Mouse (Mus musculus): Measurements from ENCODE around the gene Dtx2. TPM values are rescaled to one million over a fixed set of nuclear protein-coding genes. Genes with fewer than 3 reads are reported as not detected.
"Not testable (repeated sequence)": the region's sequence is repeated elsewhere in the genome, so short reads cannot be mapped to it uniquely, and the experiment has no call there.

Gene Dtx2
- polyA plus RNA-seq, 1 experiment from 2014 or later: 21.8 TPM

GRCm38 (mm10) chr5:136040210-136040609 is 45.6 kb downstream of the Dtx2 start:
- DNase-seq (ENCODE audit: low spot score): peak; percentile 50
- no peaks in the 10 kb centered on the region for H3K4me1 ChIP-seq (replicated peaks; ENCODE audit: insufficient read depth, low read length)
- no peaks in the 10 kb centered on the region for H3K27me3 ChIP-seq (ENCODE audit: insufficient read depth, low read length)
- no peak for TF ChIP-seq CTCF (IDR thresholded peaks at IDR 0.05; ENCODE audit: low read depth)
- WGBS: 47% methylated on average over 5 of the region's 5 CpGs
- ATAC-seq (replicated peaks; ENCODE audit: low FRiP score, low read depth): no peak
- no peak overlapping the region for H3K27ac ChIP-seq
- H3K36me3 ChIP-seq (ENCODE audit: insufficient read depth, low read length): no peaks in the 10 kb centered on the region
- H3K9ac ChIP-seq (ENCODE audit: low read depth, low read length): no peak overlapping the region
- no peaks in the 10 kb centered on the region for H3K9me3 ChIP-seq (replicated peaks; ENCODE audit: low read length)
- H3K4me3 ChIP-seq (replicated peaks; ENCODE audit: low read depth, low read length): no peak overlapping the region
- 0 out of 2 replicates have a peak overlapping the region, but pooled peaks have one; percentile 29 for H3K4me2 ChIP-seq (ENCODE audit: low read length)

- Histone ChIP-seq H3K9me3 (replicated peaks; ENCODE audit: low read length) (no peaks in the 10 kb centered on the region), H3K4me3 (replicated peaks; ENCODE audit: low read depth, low read length) (no peak overlapping the region), H3K27me3 (ENCODE audit: insufficient read depth, low read length) (no peaks in the 10 kb centered on the region), H3K4me2 (ENCODE audit: low read length) (no peak overlapping the region), H3K36me3 (ENCODE audit: insufficient read depth, low read length) (no peaks in the 10 kb centered on the region), H3K27ac (no peak overlapping the region), H3K9ac (ENCODE audit: low read depth, low read length) (no peak overlapping the region), H3K4me1 (replicated peaks; ENCODE audit: insufficient read depth, low read length) (no peaks in the 10 kb centered on the region)
- WGBS: 50% methylated on average over 2 of the region's 2 CpGs
- TF ChIP-seq CTCF (IDR thresholded peaks at IDR 0.05; ENCODE audit: low read depth): no peak
- DNase-seq (ENCODE audit: low spot score) (no peak), ATAC-seq (replicated peaks; ENCODE audit: low FRiP score, low read depth) (no peak)
Measured at GRCm38 (mm10) chr5:136041260-136041659, 46.7 kb downstream of the Dtx2 start.

GRCm38 (mm10) chr5:136041666-136042065 is 47.1 kb downstream of the Dtx2 start:
- Histone ChIP-seq H3K36me3 (ENCODE audit: insufficient read depth, low read length) (no peaks in the 10 kb centered on the region), H3K4me1 (replicated peaks; ENCODE audit: insufficient read depth, low read length) (0 out of 2 replicates have a peak, but pooled peaks cover 2% of the 10 kb centered on the region), H3K9ac (ENCODE audit: low read depth, low read length) (no peak overlapping the region), H3K4me3 (replicated peaks; ENCODE audit: low read depth, low read length) (no peak overlapping the region), H3K4me2 (ENCODE audit: low read length) (no peak overlapping the region), H3K27me3 (ENCODE audit: insufficient read depth, low read length) (no peaks in the 10 kb centered on the region), H3K27ac (no peak overlapping the region), H3K9me3 (replicated peaks; ENCODE audit: low read length) (no peaks in the 10 kb centered on the region)
- ATAC-seq (replicated peaks; ENCODE audit: low FRiP score, low read depth) (no peak), DNase-seq (ENCODE audit: low spot score) (no peak)
- TF ChIP-seq CTCF (IDR thresholded peaks at IDR 0.05; ENCODE audit: low read depth): no peak
- WGBS: 95% methylated on average over 8 of the region's 8 CpGs

- 70% methylated on average over 13 of the region's 13 CpGs for WGBS
- no peak overlapping the region for H3K27ac ChIP-seq
- 0 out of 2 replicates have a peak, but pooled peaks cover 5% of the 10 kb centered on the region for H3K4me1 ChIP-seq (replicated peaks; ENCODE audit: insufficient read depth, low read length)
- DNase-seq (ENCODE audit: low spot score) (no peak), ATAC-seq (replicated peaks; ENCODE audit: low FRiP score, low read depth) (no peak)
- H3K36me3 ChIP-seq (ENCODE audit: insufficient read depth, low read length): no peaks in the 10 kb centered on the region
- no peak overlapping the region for H3K4me2 ChIP-seq (ENCODE audit: low read length)
- peak; percentile 47 for TF ChIP-seq CTCF (IDR thresholded peaks at IDR 0.05; ENCODE audit: low read depth)
- no peaks in the 10 kb centered on the region for H3K27me3 ChIP-seq (ENCODE audit: insufficient read depth, low read length)
- no peak overlapping the region for H3K9ac ChIP-seq (ENCODE audit: low read depth, low read length)
- H3K4me3 ChIP-seq (replicated peaks; ENCODE audit: low read depth, low read length): no peak overlapping the region
- no peaks in the 10 kb centered on the region for H3K9me3 ChIP-seq (replicated peaks; ENCODE audit: low read length)
Measured at GRCm38 (mm10) chr5:136044865-136045264, 50.3 kb downstream of the Dtx2 start.

GRCm38 (mm10) chr5:136045408-136045807 is 50.8 kb downstream of the Dtx2 start:
- H3K27ac ChIP-seq: no peak overlapping the region

GRCm38 (mm10) chr5:136045987-136046386 is 51.4 kb downstream of the Dtx2 start:
- Histone ChIP-seq H3K27me3 (ENCODE audit: insufficient read depth, low read length) (no peaks in the 10 kb centered on the region), H3K4me2 (ENCODE audit: low read length) (no peak overlapping the region), H3K9me3 (replicated peaks; ENCODE audit: low read length) (no peaks in the 10 kb centered on the region), H3K9ac (ENCODE audit: low read depth, low read length) (no peak overlapping the region), H3K36me3 (ENCODE audit: insufficient read depth, low read length) (no peaks in the 10 kb centered on the region), H3K4me3 (replicated peaks; ENCODE audit: low read depth, low read length) (no peak overlapping the region), H3K4me1 (replicated peaks; ENCODE audit: insufficient read depth, low read length) (peaks cover 10% of the 10 kb centered on the region; the same call in 1 of the 2 replicates), H3K27ac (no peak overlapping the region)
- ATAC-seq (replicated peaks; ENCODE audit: low FRiP score, low read depth): no peak
- TF ChIP-seq CTCF (IDR thresholded peaks at IDR 0.05; ENCODE audit: low read depth): peak; percentile 87
- under 1% methylated on average over 10 of the region's 10 CpGs for WGBS
- peak; percentile 89 for DNase-seq (ENCODE audit: low spot score)

More at GRCm38 (mm10) chr5:136045408-136045807, 50.8 kb downstream of the Dtx2 start:
- peak; percentile 60; the same call in 1 of the 2 replicates for TF ChIP-seq CTCF (IDR thresholded peaks at IDR 0.05; ENCODE audit: low read depth)
- DNase-seq (ENCODE audit: low spot score) (peak; percentile 41), ATAC-seq (replicated peaks; ENCODE audit: low FRiP score, low read depth) (no peak)
- Histone ChIP-seq H3K9me3 (replicated peaks; ENCODE audit: low read length) (no peaks in the 10 kb centered on the region), H3K4me1 (replicated peaks; ENCODE audit: insufficient read depth, low read length) (0 out of 2 replicates have a peak, but pooled peaks cover 10% of the 10 kb centered on the region), H3K9ac (ENCODE audit: low read depth, low read length) (no peak overlapping the region), H3K4me2 (ENCODE audit: low read length) (no peak overlapping the region), H3K36me3 (ENCODE audit: insufficient read depth, low read length) (no peaks in the 10 kb centered on the region), H3K4me3 (replicated peaks; ENCODE audit: low read depth, low read length) (no peak overlapping the region), H3K27me3 (ENCODE audit: insufficient read depth, low read length) (no peaks in the 10 kb centered on the region)
- 28% methylated on average over 9 of the region's 9 CpGs for WGBS

GRCm38 (mm10) chr5:136048541-136048940 is 53.9 kb downstream of the Dtx2 start:
- not testable (repeated sequence) for H3K27ac ChIP-seq; H3K9ac ChIP-seq (ENCODE audit: low read depth, low read length); H3K36me3 ChIP-seq (ENCODE audit: insufficient read depth, low read length); DNase-seq (ENCODE audit: low spot score); H3K4me2 ChIP-seq (ENCODE audit: low read length); H3K9me3 ChIP-seq (replicated peaks; ENCODE audit: low read length); H3K27me3 ChIP-seq (ENCODE audit: insufficient read depth, low read length); ATAC-seq (replicated peaks; ENCODE audit: low FRiP score, low read depth); H3K4me3 ChIP-seq (replicated peaks; ENCODE audit: low read depth, low read length)
- H3K4me1 ChIP-seq (replicated peaks; ENCODE audit: insufficient read depth, low read length): peaks cover 22% of the 10 kb centered on the region

All from kidney, postnatal 0 days (tissue).